Mouse (Mus musculus) heart, postnatal 0 days (tissue): ENCODE measurements around the gene 1700001C19Rik.

Source experiments
- CTCF ChIP-seq: IDR thresholded peaks from 2 replicates; pipeline ENCODE4 v1.5.1; 2016; ENCODE audit warnings: antibody characterized with exemption, control low read depth, low read depth
- EP300 ChIP-seq: IDR thresholded peaks from 2 replicates; pipeline ENCODE4 v1.6.1; 2016; ENCODE audit warnings: antibody characterized with exemption, low read depth

- TF ChIP-seq CTCF (no peak), EP300 (no peak)
These were observed 8.8 kb upstream of the 1700001C19Rik start for GRCm38 (mm10) chr17:47446025-47446424.
